Mouse (Mus musculus): ENCODE data around the gene Ror2. TPM values are rescaled to one million over a fixed set of nuclear protein-coding genes. Genes with fewer than 3 reads are reported as not detected.

The Ror2 gene
- polyA plus RNA-seq, 1 experiment: not detected

DNA sequence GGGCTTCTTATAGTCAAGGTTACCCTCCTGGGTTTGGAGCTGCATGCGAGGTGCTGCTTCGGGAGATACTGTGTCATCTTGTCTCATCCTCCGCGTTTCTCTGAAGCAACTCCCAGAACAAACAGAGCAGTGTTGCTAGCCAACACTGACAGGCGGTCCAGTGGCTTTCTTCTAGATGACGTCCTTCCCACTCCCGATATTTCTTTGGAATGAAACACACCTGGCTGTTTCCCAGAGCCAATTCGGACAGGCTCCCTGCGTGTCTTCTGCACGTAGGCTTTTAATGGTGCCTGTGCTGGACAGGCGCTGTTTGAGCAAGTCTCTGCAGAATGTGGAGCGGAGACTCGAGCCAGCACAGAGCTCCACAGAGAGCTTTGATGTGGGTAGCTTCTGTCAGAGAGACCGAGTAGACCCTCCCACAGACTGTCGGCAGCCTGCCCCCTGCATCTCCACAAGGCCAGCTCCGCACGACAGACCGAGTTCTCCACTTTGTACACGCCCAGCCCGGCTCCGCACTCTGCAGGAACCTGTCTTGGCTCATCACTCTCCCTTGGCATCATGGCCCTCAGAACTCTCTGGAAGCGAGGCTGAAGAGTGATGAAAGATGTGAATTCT, 216.7 kb downstream of the Ror2 start:
- H3K27me3 ChIP-seq (ENCODE audit: control insufficient read depth): no peaks in the 10 kb centered on the region
- TF ChIP-seq GATA1 (IDR thresholded peaks at IDR 0.05; ENCODE audit: low read length): no peak
- TF ChIP-seq TAL1 (IDR thresholded peaks at IDR 0.05; ENCODE audit: low read length): no peak
- H3K4me3 ChIP-seq (replicated peaks): no peak overlapping the region
- no peaks in the 10 kb centered on the region for H3K36me3 ChIP-seq (ENCODE audit: control insufficient read depth)
- no peaks in the 10 kb centered on the region for H3K9me3 ChIP-seq (ENCODE audit: control insufficient read depth, low read length)
- no peaks in the 10 kb centered on the region for H3K4me1 ChIP-seq (ENCODE audit: control insufficient read depth)

DNA sequence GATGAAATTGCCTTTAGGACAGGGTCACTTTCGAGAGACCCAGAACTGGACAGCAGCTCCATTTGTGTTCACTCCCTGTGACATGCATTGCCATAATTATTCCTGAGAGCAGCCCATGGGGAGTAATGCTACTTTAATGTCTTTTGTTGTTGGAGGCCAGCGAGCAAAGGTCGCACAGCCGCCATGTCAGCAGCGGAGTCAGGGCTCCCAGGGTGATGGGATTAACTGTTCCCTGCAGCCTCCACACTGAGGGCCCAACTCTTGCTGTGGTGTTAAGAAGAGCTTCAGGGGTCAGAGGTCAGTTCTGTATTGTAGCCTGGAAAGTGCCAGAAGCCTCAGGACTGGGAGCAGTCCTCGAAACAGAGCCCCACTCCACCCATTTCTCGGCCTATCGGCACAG, 217.5 kb downstream of the Ror2 start:
- H3K4me1 ChIP-seq (ENCODE audit: control insufficient read depth): no peaks in the 10 kb centered on the region
- H3K9me3 ChIP-seq (ENCODE audit: control insufficient read depth, low read length): no peaks in the 10 kb centered on the region
- no peaks in the 10 kb centered on the region for H3K36me3 ChIP-seq (ENCODE audit: control insufficient read depth)
- H3K4me3 ChIP-seq (replicated peaks): no peak overlapping the region
- H3K27me3 ChIP-seq (ENCODE audit: control insufficient read depth): no peaks in the 10 kb centered on the region
- TF ChIP-seq TAL1 (IDR thresholded peaks at IDR 0.05; ENCODE audit: low read length) (no peak), GATA1 (IDR thresholded peaks at IDR 0.05; ENCODE audit: low read length) (no peak)

DNA sequence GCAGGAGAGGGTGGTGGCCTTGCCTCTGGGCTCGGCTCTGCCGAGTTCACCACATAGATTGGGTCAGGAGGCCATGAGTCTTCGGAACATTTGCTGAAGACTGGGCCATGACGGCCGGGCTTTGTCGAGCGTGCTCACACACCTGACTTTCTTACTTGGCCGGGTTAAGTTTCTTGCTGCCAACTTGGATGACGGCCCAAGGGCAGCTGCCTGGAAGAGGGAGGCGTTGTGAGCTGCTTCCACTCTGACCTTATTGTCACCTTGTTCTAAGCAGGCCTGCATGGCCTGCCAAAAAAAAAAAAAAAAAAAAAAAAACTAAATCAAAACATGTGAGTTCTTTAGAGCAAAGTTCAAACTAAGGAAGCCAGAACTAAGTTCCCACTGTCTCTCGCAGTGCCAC, 218.0 kb downstream of the Ror2 start:
- Histone ChIP-seq H3K9me3 (ENCODE audit: control insufficient read depth, low read length) (no peaks in the 10 kb centered on the region), H3K36me3 (ENCODE audit: control insufficient read depth) (no peaks in the 10 kb centered on the region), H3K4me3 (replicated peaks) (no peak overlapping the region), H3K4me1 (ENCODE audit: control insufficient read depth) (no peaks in the 10 kb centered on the region), H3K27me3 (ENCODE audit: control insufficient read depth) (no peaks in the 10 kb centered on the region)
- TF ChIP-seq GATA1 (IDR thresholded peaks at IDR 0.05; ENCODE audit: low read length) (no peak), TAL1 (IDR thresholded peaks at IDR 0.05; ENCODE audit: low read length) (no peak)

DNA sequence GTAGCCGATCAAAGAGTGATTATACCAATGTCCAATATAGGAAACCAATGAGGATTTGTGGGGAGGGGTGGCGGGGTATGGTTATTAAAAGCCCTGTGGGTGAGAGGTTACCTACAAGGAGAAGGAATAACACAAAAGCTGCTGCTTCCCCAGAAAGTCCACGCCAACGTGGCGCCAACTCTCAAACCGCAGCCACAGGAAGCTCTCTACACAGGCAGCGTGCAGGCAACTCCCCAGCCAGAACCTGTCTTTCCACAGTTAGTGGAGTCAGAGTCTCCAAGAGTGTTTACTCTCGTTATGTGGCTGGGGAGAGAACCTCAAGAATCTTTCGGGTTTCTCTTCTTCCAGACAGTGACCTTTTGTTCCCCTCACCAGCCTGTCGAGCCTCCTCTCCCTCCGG, 220.8 kb downstream of the Ror2 start:
- Histone ChIP-seq H3K4me3 (replicated peaks) (no peak overlapping the region), H3K27me3 (ENCODE audit: control insufficient read depth) (no peaks in the 10 kb centered on the region), H3K9me3 (ENCODE audit: control insufficient read depth, low read length) (no peaks in the 10 kb centered on the region), H3K4me1 (ENCODE audit: control insufficient read depth) (no peaks in the 10 kb centered on the region), H3K36me3 (ENCODE audit: control insufficient read depth) (no peaks in the 10 kb centered on the region)
- TF ChIP-seq GATA1 (IDR thresholded peaks at IDR 0.05; ENCODE audit: low read length) (no peak), TAL1 (IDR thresholded peaks at IDR 0.05; ENCODE audit: low read length) (no peak)

DNA sequence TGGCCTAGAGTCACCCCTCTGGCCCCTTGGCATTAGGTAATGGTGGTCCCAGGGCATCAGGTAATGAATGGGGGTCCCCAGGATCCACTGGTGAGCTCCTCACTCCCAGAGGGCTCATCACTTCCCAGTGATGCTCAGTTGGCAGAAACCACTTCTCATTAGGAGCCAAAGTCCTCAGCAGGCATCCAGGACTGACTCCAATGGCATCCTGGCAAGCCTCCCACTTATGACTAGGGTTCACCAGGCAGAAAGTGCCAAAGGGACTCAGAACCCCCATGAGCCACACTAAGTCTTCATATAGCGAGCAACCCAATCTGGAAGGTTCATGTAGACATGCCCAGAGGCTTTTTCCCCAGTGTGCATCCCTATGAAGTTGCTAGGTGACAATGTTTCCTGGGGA, 221.2 kb downstream of the Ror2 start:
- Histone ChIP-seq H3K4me1 (ENCODE audit: control insufficient read depth) (no peaks in the 10 kb centered on the region), H3K4me3 (replicated peaks) (no peak overlapping the region), H3K27me3 (ENCODE audit: control insufficient read depth) (no peaks in the 10 kb centered on the region), H3K36me3 (ENCODE audit: control insufficient read depth) (no peaks in the 10 kb centered on the region), H3K9me3 (ENCODE audit: control insufficient read depth, low read length) (no peaks in the 10 kb centered on the region)
- TF ChIP-seq TAL1 (IDR thresholded peaks at IDR 0.05; ENCODE audit: low read length) (no peak), GATA1 (IDR thresholded peaks at IDR 0.05; ENCODE audit: low read length) (no peak)

Other genes starting within 250 kb of the Ror2 start
- gene Sptlc1, start 91.3 kb upstream of the Ror2 start, polyA plus RNA-seq (2012): 0.20 and 0.26 TPM in 2 replicates
- gene Msx2, start 186.9 kb upstream of the Ror2 start, polyA plus RNA-seq (2012): not detected in 2 replicates

Measured in erythroblast, embryonic 14.5 days (primary cell).